Comparison of ENCODE assay signal across 8 mouse cellular contexts in genomic region chr7:138845544-138846391, GRCm38 (mm10). TPM values are rescaled to one million over a fixed set of nuclear protein-coding genes. Genes with fewer than 3 reads are reported as not detected.
A peak's percentile ranks its signal among the peaks of the same experiment; 100 is the strongest.
DNase-seq lines count a peak whose midpoint lies in the region; ATAC-seq and TF ChIP-seq lines count a peak whose summit lies in the region.

Ppp2r2d (plus strand) TSS chr7:138846079.
Mapk1ip1 (minus strand) TSS chr7:138846273.

- H3K9me3 ChIP-seq in embryonic facial prominence, embryonic 15.5 days (replicated peaks) = no peaks in the 10 kb centered on the region
- H3K9me3 ChIP-seq in limb, embryonic 14.5 days (ENCODE audit: control insufficient read depth, low read length) = no peaks in the 10 kb centered on the region
- no peaks in the 10 kb centered on the region for H3K9me3 ChIP-seq in midbrain, postnatal 0 days (ENCODE audit: low read length)

- peak; percentile 57; the same call in 1 of the 2 replicates for TF ChIP-seq POLR2A in bone marrow, adult 2 months (IDR thresholded peaks at IDR 0.05; ENCODE audit: borderline replicate concordance, control insufficient read depth, low read depth, low read length)
- peak; percentile 74; the same call in 1 of the 2 replicates for TF ChIP-seq POLR2A in limb, embryonic 14.5 days (IDR thresholded peaks at IDR 0.05; ENCODE audit: borderline replicate concordance, extremely low read depth, insufficient read depth, insufficient read length)

- TF ChIP-seq CTCF in bone marrow, adult 2 months (IDR thresholded peaks at IDR 0.05; ENCODE audit: control insufficient read depth, insufficient read depth, low read length) = peak; percentile 45
- TF ChIP-seq CTCF in midbrain, postnatal 0 days (IDR thresholded peaks at IDR 0.05) = peak; percentile 91

- no peaks in the 10 kb centered on the region for H3K27me3 ChIP-seq in embryonic facial prominence, embryonic 15.5 days
- H3K27me3 ChIP-seq in limb, embryonic 14.5 days (ENCODE audit: control insufficient read depth, insufficient read depth, low read length) = no peaks in the 10 kb centered on the region
- H3K27me3 ChIP-seq in midbrain, postnatal 0 days (ENCODE audit: insufficient read depth, low read length) = no peaks in the 10 kb centered on the region

- peak within 1 kb of the TSS; percentile 98 for H3K27ac ChIP-seq in bone marrow, adult 2 months (ENCODE audit: control insufficient read depth, insufficient read depth, low read depth, low read length, poor library complexity)
- peak within 1 kb of the TSS; percentile 97 for H3K27ac ChIP-seq in embryonic facial prominence, embryonic 15.5 days (replicated peaks)
- peak within 1 kb of the TSS; percentile 87 for H3K27ac ChIP-seq in limb, embryonic 14.5 days (replicated peaks; ENCODE audit: low read depth, low read length)
- H3K27ac ChIP-seq in midbrain, postnatal 0 days (ENCODE audit: low read depth, low read length) = peak within 1 kb of the TSS; percentile 89

- H3K4me1 ChIP-seq in bone marrow, adult 2 months (ENCODE audit: control insufficient read depth, insufficient read depth, low read length) = peaks cover 5% of the 10 kb centered on the region
- H3K4me1 ChIP-seq in embryonic facial prominence, embryonic 15.5 days = peaks cover 44% of the 10 kb centered on the region
- H3K4me1 ChIP-seq in limb, embryonic 14.5 days (ENCODE audit: control insufficient read depth, insufficient read depth, low read length) = peaks cover 20% of the 10 kb centered on the region
- peaks cover 12% of the 10 kb centered on the region for H3K4me1 ChIP-seq in midbrain, postnatal 0 days (ENCODE audit: insufficient read depth, low read length)

- WGBS in bone marrow, adult 2 months = under 1% methylated on average over 51 of the region's 51 CpGs
- WGBS in embryonic facial prominence, embryonic 15.5 days = under 1% methylated on average over 50 of the region's 51 CpGs
- whole genome bisulfite sequencing in limb, embryonic 14.5 days = under 1% methylated on average over 36 of the region's 51 CpGs
- WGBS in midbrain, postnatal 0 days = under 1% methylated on average over 50 of the region's 51 CpGs

- DNase-seq in 416B (ENCODE audit: low read depth) = peak; percentile 98
- peak; percentile 94 for DNase-seq in heart, adult 8-10 months (ENCODE audit: low spot score)
- peak; percentile 97 for DNase-seq in kidney, adult 9 months
- peak; percentile 95 for DNase-seq in limb, embryonic 14.5 days (ENCODE audit: low spot score)
- peak; percentile 98 for DNase-seq in midbrain, postnatal 0 days (ENCODE audit: low spot score)
- peak; percentile 89 to 94 for DNase-seq in spleen, postnatal 14 days (ENCODE audit: low spot score in 2 of 2)

- ATAC-seq in embryonic facial prominence, embryonic 15.5 days (ENCODE audit: insufficient number of reproducible peaks, low FRiP score, low TSS enrichment, low read depth) = peak; percentile 90
- ATAC-seq in limb, embryonic 14.5 days (ENCODE audit: low FRiP score, low read depth) = peak; percentile 93
- peak; percentile 93 for ATAC-seq in midbrain, postnatal 0 days (ENCODE audit: low FRiP score)

- peak within 1 kb of the TSS; percentile 85 for H3K4me3 ChIP-seq in bone marrow, adult 2 months (replicated peaks; ENCODE audit: control insufficient read depth, low read depth, low read length)
- peak within 1 kb of the TSS; percentile 76 for H3K4me3 ChIP-seq in embryonic facial prominence, embryonic 15.5 days (replicated peaks)
- H3K4me3 ChIP-seq in limb, embryonic 14.5 days (replicated peaks; ENCODE audit: low read length) = peak within 1 kb of the TSS; percentile 97
- peak within 1 kb of the TSS; percentile 100 for H3K4me3 ChIP-seq in midbrain, postnatal 0 days (ENCODE audit: low read depth, low read length)

- peak within 1 kb of the TSS; percentile 83 for H3K9ac ChIP-seq in embryonic facial prominence, embryonic 15.5 days
- peak within 1 kb of the TSS; percentile 91 for H3K9ac ChIP-seq in limb, embryonic 14.5 days (ENCODE audit: low read depth, low read length, severe bottlenecking)
- H3K9ac ChIP-seq in midbrain, postnatal 0 days (replicated peaks; ENCODE audit: low read length, poor library complexity, severe bottlenecking) = peak within 1 kb of the TSS; percentile 99

- peak within 1 kb of the TSS; percentile 80 for H3K4me2 ChIP-seq in embryonic facial prominence, embryonic 15.5 days (replicated peaks)
- H3K4me2 ChIP-seq in limb, embryonic 14.5 days (replicated peaks; ENCODE audit: low read depth, low read length, severe bottlenecking) = peak within 1 kb of the TSS; percentile 85
- peak within 1 kb of the TSS; percentile 70 for H3K4me2 ChIP-seq in midbrain, postnatal 0 days (ENCODE audit: low read depth, low read length, poor library complexity, severe bottlenecking)

- no peaks in the 10 kb centered on the region for H3K36me3 ChIP-seq in embryonic facial prominence, embryonic 15.5 days
- H3K36me3 ChIP-seq in limb, embryonic 14.5 days (ENCODE audit: control insufficient read depth, insufficient read depth, low read length) = peaks cover 11% of the 10 kb centered on the region; the same call in 1 of the 2 replicates
- H3K36me3 ChIP-seq in midbrain, postnatal 0 days (ENCODE audit: insufficient read depth, low read length) = no peaks in the 10 kb centered on the region

RNA-seq across cellular contexts. Expression of gene Ppp2r2d, which starts in this region (rescaled TPM):
- 21.7 and 47.0 TPM in 2 replicates for polyA plus RNA-seq in bone marrow, adult 2 months (2011; ENCODE audit: insufficient read depth, insufficient read length, low replicate concordance, missing spikeins)
- polyA plus RNA-seq in embryonic facial prominence, embryonic 15.5 days (2015; fragmentation: Nextera tagmentation; extraction: Ambion mirVana) = 37.7 and 39.1 TPM in 2 replicates
- 10 to 100 TPM; 35.5 to 40.4 (median 37.9) TPM for total RNA-seq in heart, adult 8-10 months (2022)
- 43.8 and 48.7 TPM in 2 replicates for polyA plus RNA-seq in limb, embryonic 14.5 days (2012; rRNA removed)
- polyA plus RNA-seq in limb, embryonic 14.5 days (2014; fragmentation: Nextera tagmentation; extraction: Ambion mirVana) = 40.9 and 44.8 TPM in 2 replicates
- total RNA-seq in midbrain, postnatal 0 days (2014; rRNA removed) = 91.5 and 92.7 TPM in 2 replicates
- polyA plus RNA-seq in midbrain, postnatal 0 days (2015; fragmentation: Nextera tagmentation; extraction: Ambion mirVana) = 100 and 109 TPM in 2 replicates

RNA-seq across cellular contexts. Expression of gene Mapk1ip1, which starts in this region (rescaled TPM):
- 14.6 and 53.5 TPM in 2 replicates for polyA plus RNA-seq in bone marrow, adult 2 months (2011; ENCODE audit: insufficient read depth, insufficient read length, low replicate concordance, missing spikeins)
- 16.5 and 16.7 TPM in 2 replicates for polyA plus RNA-seq in embryonic facial prominence, embryonic 15.5 days (2015; fragmentation: Nextera tagmentation; extraction: Ambion mirVana)
- 10 to 100 TPM; 16.6 to 26.6 (median 20.8) TPM for total RNA-seq in heart, adult 8-10 months (2022)
- polyA plus RNA-seq in limb, embryonic 14.5 days (2012; rRNA removed) = 39.4 and 57.2 TPM in 2 replicates
- 11.4 and 14.3 TPM in 2 replicates for polyA plus RNA-seq in limb, embryonic 14.5 days (2014; fragmentation: Nextera tagmentation; extraction: Ambion mirVana)
- total RNA-seq in midbrain, postnatal 0 days (2014; rRNA removed) = 36.4 and 39.2 TPM in 2 replicates
- polyA plus RNA-seq in midbrain, postnatal 0 days (2015; fragmentation: Nextera tagmentation; extraction: Ambion mirVana) = 33.7 TPM in 2 replicates

Comparison
In these comparisons a context has a peak if more than half of its experiments do, and no peak if none do; other contexts are left out.
1. Peak in every context shown above with its lines: DNase-seq, ATAC-seq, H3K4me3 ChIP-seq and H3K27ac ChIP-seq.